Mouse (Mus musculus): ENCODE measurements around the gene Amigo3.
A peak's percentile ranks its signal among the peaks of the same experiment; 100 is the strongest.
"Not testable (repeated sequence)": the region's sequence is repeated elsewhere in the genome, so short reads cannot be mapped to it uniquely, and the experiment has no call there.

Amigo3 gene

DNA sequence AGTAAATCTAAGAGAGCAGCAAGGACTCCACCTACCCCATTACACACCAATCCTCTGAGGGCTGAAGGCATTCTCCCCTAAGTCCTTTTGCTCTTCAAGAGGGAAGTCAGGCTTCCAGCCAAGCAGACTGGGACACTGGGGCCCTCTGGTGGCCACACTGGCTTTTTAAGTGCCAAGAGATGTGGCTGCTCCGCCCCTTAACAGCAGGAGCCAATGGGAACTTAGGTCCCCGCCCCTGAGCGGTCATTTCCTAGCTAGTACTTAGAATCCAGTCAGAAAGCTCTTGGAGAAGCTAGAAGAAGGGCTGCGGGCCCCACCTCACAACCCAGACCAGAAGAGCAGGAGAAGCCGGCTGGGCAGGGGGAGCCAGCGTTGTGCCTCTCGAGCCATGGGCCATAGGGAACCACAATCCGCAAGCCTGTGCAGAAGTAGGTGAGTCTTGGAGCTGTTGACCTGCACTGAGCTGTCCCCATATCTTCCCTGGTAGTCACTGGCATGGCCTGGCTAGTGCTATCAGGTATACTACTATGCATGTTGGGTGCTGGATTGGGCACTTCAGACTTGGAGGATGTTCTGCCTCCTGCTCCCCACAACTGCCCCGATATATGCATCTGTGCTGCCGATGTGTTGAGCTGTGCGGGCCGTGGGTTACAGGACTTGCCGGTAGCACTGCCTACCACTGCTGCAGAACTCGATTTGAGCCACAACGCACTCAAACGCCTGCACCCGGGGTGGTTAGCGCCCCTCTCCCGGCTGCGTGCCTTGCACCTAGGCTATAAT, at the start of gene Amigo3:
Amigo3 (plus strand) TSS at position 275 of the 780 bp plus-strand sequence.
- DNase-seq (ENCODE audit: extremely low spot score), result peak; percentile 93

- peak; percentile 12 for DNase-seq (ENCODE audit: extremely low spot score)
Observed at GRCm38 (mm10) chr9:108003531-108003890, 49.4 kb upstream of the Amigo3 start.

GRCm38 (mm10) chr9:108008041-108008440, 44.9 kb upstream of the Amigo3 start:
- DNase-seq (ENCODE audit: extremely low spot score), result no peak

DNA sequence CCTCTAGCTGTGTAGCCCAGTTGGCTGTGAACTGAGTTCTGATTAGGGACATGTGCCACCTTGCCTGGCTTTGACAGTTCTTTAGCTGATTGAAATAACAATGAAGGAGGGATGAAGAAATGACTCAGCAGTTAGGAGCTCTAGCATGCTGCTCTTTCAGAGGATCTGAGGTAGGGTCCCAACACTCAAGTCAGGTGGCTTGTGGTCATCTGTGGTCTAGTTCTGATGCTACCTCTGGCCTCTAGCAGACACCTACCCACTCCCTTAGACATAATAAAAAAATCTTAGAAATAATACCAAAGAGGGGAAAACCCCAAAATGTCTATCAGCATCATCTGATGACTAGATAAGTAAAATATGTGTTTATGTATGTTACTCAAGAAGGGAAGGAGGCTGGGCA, 42.6 kb upstream of the Amigo3 start:
- no peak for DNase-seq (ENCODE audit: extremely low spot score)

DNA sequence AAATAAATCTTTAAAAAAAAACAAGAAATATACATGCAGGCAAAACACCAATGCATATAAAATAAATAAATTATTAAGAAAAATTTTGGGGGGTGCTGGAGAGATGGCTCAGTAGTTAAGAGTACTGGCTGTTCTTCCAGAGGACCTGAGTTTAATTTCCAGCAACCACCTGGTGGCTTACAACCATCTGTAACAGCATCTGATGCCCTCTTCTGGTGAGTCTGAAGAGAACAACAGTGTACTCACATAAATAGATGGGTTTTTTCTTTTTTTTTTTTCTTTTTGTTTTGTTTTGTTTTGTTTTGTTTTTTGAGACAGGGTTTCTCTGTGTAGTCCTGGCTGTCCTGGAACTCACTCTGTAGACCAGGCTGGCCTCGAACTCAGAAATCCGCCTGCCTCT, 39.4 kb upstream of the Amigo3 start:
- DNase-seq (ENCODE audit: extremely low spot score), result not testable (repeated sequence)

DNA sequence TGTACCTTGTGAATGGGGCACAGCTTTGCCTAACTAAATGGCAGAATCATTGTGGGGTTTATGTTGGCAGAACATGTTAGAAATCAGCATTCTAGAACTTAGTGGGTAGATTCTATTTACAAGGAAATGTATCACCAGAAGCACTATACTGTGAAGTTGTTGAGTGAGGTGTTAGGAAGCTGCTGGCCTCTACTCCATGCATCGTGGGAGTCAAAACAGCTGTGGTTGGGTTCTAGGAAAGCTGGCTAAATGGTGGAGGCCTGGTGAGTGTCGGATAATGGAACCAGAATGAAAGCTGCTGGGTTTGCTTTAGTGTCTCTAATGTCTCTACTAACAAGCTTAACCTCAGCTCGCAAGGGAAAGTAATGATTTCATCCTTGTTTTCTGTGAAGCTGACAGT, 35.8 kb upstream of the Amigo3 start:
- DNase-seq (ENCODE audit: extremely low spot score), result no peak

- DNase-seq (ENCODE audit: extremely low spot score), result no peak
Observed at GRCm38 (mm10) chr9:108020741-108021140, 32.2 kb upstream of the Amigo3 start.

- DNase-seq (ENCODE audit: extremely low spot score), result no peak
Observed at GRCm38 (mm10) chr9:108023216-108023615, 29.7 kb upstream of the Amigo3 start.

DNA sequence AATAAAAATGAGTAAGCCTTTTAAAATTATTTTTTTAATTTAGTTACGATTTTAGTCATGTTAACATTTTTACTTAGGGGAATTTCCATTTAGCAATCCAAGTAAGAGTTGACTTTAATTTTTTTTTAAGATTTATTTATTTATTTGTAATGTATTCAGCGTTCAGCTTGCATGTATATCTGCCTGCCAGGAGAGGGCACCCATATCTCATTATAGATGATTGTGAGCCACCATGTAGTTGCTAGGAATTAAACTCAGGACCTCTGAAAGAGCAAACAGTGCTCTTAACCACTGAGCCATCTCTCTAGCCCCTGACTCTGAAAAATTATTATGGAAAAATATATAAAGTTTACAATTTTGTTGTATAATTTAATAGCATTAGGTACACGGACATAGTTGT, 26.4 kb upstream of the Amigo3 start:
- no peak for DNase-seq (ENCODE audit: extremely low spot score)

DNA sequence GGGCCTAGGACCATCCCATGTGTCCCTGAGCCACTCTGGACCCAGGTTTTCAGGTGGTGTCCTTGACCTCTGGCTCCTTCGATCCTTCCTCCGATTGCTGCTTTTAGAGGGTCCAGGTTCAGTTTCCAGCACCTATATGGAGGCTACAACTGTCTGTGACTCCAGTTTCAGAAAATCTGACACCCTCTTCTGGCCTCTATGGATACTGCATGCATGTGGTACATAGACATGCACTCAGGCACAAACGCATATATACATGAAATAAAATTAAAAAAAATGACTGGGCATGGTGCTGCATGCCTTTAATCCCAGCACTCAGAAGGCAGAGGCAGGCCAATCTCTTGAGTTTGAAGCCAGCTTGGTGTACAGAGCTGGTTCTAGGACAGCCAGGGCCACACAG, 25.1 kb upstream of the Amigo3 start:
- no peak for DNase-seq (ENCODE audit: extremely low spot score)

DNA sequence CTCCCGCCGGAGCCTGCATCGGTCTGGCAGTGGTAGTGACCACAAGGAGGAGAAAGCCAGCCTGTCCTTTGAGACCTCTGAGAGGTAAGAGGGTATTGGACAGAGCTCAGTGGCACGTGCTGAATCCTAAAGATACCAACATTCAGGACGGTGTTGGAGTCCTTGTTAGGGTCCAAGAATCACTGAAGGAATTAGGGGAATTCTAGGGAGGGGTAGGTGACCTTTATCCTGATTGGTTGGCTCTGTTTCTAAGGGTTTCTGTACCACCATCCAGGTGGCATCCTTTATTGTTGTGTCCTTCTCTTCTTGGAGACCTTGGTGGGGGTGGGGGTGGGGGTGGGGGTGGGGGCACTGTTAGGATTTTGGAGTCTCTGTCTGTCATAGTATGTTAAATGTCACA, 20.8 kb upstream of the Amigo3 start:
- no peak for DNase-seq (ENCODE audit: extremely low spot score)

DNA sequence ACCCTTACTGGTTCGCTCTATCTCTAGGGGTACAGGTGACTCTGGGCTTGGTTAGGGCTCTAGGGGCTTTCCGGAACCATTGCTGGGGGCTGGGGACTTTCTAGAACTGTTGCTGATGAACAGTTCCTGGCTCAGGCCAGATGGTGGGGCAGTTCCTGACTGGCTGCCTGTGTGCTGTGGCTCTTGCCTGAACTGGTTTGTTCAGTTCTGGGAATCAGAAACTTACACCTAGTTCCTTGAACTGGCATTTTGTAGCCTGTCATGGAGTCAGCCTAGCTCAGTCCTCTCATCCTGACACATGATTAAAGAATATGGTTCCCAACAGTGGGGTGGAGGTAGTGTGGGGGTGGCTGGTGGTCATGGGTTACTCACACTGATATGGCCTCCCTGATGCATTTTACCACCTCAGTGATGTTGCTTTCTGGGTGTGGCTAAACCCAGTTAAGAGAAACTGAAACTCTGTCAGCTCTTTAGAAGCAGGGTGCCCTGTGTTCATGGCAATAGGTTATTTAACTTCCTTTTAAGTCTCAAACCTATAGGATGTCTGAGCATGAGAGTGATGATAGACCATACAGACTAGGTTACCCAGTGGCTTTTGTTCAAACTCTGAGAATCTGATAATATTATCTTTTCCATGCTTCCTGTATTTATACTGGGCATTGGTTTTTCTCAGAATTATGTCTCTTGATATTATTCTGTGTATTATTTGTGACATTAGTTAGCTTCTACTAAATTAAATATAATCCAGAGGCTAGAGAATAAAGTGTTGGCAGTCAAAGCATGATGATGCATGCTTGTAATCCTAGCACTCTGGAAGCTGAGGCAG, 17.4 kb upstream of the Amigo3 start:
- no peak for DNase-seq (ENCODE audit: extremely low spot score)

- DNase-seq (ENCODE audit: extremely low spot score), result no peak
Observed at GRCm38 (mm10) chr9:108044751-108045492, 8.0 kb upstream of the Amigo3 start.

GRCm38 (mm10) chr9:108046582-108046981, 6.4 kb upstream of the Amigo3 start:
- DNase-seq (ENCODE audit: extremely low spot score), result no peak

DNA sequence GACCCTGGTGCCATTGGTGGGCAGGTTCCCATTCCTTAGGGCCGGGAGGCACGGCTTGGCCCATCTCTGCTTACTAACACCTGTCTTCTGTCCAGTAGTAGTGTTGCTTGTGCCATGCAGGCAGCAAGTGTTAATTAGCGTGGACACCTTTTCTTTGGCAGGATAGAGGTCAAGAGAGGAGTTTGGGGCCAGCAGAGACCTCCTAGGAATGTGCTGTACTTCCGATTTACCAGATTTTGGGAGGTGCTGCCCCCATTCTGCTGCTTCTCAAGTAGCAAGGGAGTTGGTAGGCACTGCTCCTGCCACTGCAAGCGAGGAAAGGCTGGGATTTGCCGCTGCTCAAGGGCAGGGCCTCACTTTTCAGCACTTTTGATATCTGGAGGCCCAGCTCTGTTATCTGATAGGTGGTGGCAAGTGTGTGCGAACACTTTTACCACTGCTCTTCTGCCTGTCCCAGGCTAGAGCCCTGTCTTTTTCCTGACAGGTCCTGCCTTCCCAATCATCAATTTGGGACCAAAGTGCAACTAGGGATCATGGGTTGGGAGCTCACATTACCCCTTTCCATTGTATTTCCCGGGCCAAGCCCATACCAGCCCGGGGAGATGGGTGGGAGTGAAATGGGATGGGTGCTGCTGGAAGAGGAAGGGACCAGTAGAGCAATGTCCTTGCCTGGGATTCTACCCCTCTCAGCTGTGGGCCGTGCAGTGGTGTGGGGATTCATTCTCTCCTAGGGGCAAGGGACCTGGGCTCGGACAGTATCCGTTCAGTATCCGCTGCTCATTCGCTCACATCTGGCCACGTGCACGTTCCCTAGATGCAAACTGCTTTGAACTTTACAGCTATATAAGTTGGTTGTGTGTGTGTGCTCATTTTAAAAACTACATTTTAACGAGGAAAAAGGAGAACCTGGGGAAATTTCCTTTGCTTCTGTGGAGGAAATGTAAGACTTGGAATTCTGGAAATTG, 5.1 kb upstream of the Amigo3 start:
- DNase-seq (ENCODE audit: extremely low spot score), result no peak

DNA sequence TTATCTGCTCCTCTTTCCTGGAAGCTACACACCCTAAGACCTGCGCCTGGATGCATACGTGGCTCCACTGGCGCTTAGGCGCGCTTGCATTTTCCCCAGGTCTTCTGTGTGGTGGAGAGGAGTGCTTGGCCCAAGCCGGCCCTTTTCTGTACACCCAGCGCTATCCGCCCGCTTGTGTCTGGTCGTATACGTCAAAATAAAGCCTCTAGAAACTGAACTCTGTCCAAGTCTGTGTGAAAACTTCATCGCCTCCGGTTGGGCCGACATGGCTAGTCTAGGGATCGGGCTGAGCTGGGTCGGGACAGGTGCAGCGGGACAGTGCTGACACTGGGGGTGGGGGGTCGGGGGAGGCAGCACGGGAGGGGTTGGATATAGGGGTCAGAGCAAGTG, 4.4 kb upstream of the Amigo3 start:
- no peak for DNase-seq (ENCODE audit: extremely low spot score)

GRCm38 (mm10) chr9:108049016-108049455, 3.9 kb upstream of the Amigo3 start, which contains the start of gene Gmppb:
Gene Gmppb, plus strand, starts transcription at chr9:108049242.
- peak; percentile 94 for DNase-seq (ENCODE audit: extremely low spot score)

DNA sequence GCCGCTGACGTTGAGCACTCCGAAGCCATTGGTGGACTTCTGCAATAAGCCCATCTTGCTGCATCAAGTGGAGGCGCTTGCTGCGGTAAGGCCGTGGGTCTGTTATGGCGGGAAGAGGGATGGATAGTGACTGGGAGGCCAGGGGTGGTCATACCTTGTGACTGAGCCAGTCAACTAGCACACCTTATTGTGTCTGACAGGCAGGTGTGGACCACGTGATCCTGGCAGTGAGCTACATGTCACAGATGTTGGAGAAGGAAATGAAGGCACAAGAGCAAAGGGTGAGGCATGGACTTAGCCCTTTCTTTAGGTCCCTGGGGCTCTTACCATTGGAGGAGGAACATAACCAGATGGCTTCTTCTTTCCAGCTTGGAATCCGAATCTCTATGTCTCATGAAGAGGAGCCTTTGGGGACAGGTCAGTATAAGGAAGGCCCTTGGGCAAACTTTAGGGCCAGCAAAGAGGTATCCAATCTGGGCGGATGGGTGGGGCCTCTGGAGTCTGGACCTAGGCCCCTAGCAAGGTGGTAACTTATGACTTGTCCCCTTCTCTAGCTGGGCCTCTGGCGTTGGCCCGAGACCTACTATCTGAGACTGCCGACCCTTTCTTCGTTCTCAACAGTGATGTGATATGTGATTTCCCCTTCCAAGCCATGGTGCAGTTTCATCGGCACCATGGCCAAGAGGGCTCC, 3.3 kb upstream of the Amigo3 start:
- DNase-seq (ENCODE audit: extremely low spot score), result no peak

DNA sequence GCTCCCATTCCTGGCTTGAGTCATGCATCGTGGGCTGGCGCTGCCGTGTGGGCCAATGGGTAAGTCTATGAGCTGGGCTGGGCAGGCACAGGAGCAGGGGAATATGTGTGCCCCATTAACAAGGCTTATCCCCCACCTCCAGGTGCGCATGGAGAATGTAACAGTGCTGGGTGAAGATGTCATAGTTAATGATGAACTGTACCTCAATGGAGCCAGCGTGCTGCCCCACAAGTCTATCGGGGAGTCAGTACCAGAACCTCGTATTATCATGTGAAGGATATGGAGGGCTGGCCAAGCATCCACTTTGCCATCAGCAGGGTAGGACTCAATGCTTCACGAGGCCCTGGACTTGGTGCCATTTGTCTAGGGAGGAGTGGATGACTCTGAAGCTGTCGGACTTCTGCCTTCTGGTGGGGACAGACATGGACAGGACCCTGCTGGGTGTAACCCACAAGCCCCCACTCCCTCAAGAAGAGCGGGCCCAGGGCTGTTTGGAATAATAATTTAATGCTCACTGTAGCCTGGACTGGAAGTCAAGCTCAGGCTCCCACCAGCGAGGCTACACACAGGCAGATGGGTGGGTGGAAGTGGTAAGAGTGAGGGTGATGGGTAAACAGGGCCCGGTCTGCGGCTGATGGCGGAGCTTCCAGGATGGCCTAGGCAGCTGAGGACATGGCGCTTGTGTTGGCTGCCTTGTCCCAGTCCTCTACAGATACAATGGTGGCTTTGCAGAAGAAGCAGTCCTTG, 1.6 kb upstream of the Amigo3 start:
- no peak for DNase-seq (ENCODE audit: extremely low spot score)

DNA sequence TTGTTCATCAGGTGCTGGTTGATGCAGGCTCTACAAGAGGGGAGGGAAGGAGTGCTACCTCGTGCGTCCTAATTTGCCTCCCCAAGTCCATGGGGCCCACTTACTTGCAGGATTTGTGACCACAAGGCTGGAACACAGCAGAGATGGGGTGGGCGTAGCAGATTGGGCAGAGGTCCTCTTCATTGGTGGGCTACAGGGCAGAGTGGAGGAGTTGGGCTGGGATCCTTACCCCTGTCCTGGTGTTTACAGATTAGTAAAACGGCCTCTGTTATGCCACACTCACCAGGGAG, 1.1 kb upstream of the Amigo3 start:
- DNase-seq (ENCODE audit: extremely low spot score), result no peak

Measured in embryo, embryonic 9.5 days (tissue).